Mouse (Mus musculus) ovary, postnatal 10 days (tissue): ENCODE results near the gene Nsun3.
A peak's percentile ranks its signal among the peaks of the same experiment; 100 is the strongest.

Experiments
- DNase-seq: peaks from one replicate; pipeline ENCODE4 v3.0.0; 2022; ENCODE audit warnings: low spot score

Nsun3 gene

GRCm38 (mm10) chr16:62786621-62787331, at the start of gene Nsun3:
Gene Nsun3, minus strand, starts transcription at chr16:62786818.
- DNase-seq = peak; percentile 72

- no peak for DNase-seq
Measured at GRCm38 (mm10) chr16:62834016-62834735, 47.6 kb upstream of the Nsun3 start.

GRCm38 (mm10) chr16:62832481-62832880, 45.9 kb upstream of the Nsun3 start:
- DNase-seq = no peak

- DNase-seq = no peak
Measured at GRCm38 (mm10) chr16:62832027-62832426, 45.4 kb upstream of the Nsun3 start.

- DNase-seq = no peak
Measured at GRCm38 (mm10) chr16:62826156-62827001, 39.8 kb upstream of the Nsun3 start.

- DNase-seq = no peak
Measured at GRCm38 (mm10) chr16:62822472-62822871, 35.9 kb upstream of the Nsun3 start.

- no peak for DNase-seq
Measured at GRCm38 (mm10) chr16:62814491-62814890, 27.9 kb upstream of the Nsun3 start, which contains the start of gene Stx19. Gene Stx19, plus strand, starts transcription at chr16:62814676.

- no peak for DNase-seq
Measured at GRCm38 (mm10) chr16:62813790-62814189, 27.2 kb upstream of the Nsun3 start.

- DNase-seq = no peak
Measured at GRCm38 (mm10) chr16:62810855-62811254, 24.2 kb upstream of the Nsun3 start.

GRCm38 (mm10) chr16:62807249-62807979, 20.8 kb upstream of the Nsun3 start:
- DNase-seq = no peak

GRCm38 (mm10) chr16:62804621-62805020, 18.0 kb upstream of the Nsun3 start:
- DNase-seq = no peak

- DNase-seq = no peak
Measured at GRCm38 (mm10) chr16:62799839-62800238, 13.2 kb upstream of the Nsun3 start.

GRCm38 (mm10) chr16:62799426-62799825, 12.8 kb upstream of the Nsun3 start:
- DNase-seq = no peak

GRCm38 (mm10) chr16:62798808-62799207, 12.2 kb upstream of the Nsun3 start:
- no peak for DNase-seq

- DNase-seq = no peak
Measured at GRCm38 (mm10) chr16:62796608-62797007, 10.0 kb upstream of the Nsun3 start.

GRCm38 (mm10) chr16:62782229-62782628, 4.4 kb downstream of the Nsun3 start:
- no peak for DNase-seq

- DNase-seq = no peak
Measured at GRCm38 (mm10) chr16:62778282-62778681, 8.3 kb downstream of the Nsun3 start.

- no peak for DNase-seq
Measured at GRCm38 (mm10) chr16:62776034-62776433, 10.6 kb downstream of the Nsun3 start.

GRCm38 (mm10) chr16:62773462-62773861, 13.2 kb downstream of the Nsun3 start:
- no peak for DNase-seq

- DNase-seq = no peak
Measured at GRCm38 (mm10) chr16:62758340-62758739, 28.3 kb downstream of the Nsun3 start.

- no peak for DNase-seq
Measured at GRCm38 (mm10) chr16:62755307-62755706, 31.3 kb downstream of the Nsun3 start.

- no peak for DNase-seq
Measured at GRCm38 (mm10) chr16:62753597-62753996, 33.0 kb downstream of the Nsun3 start.
